Mouse (Mus musculus) mature B cell (primary cell): ENCODE results near the gene Trpc4ap.

Experiments
- in situ Hi-C: fragments of 300-500 bp; cut with MboI; formaldehyde crosslinking; loops from 2 replicates; pipeline ENCODE4 v1.14.3; 2019

The Trpc4ap gene

DNA sequence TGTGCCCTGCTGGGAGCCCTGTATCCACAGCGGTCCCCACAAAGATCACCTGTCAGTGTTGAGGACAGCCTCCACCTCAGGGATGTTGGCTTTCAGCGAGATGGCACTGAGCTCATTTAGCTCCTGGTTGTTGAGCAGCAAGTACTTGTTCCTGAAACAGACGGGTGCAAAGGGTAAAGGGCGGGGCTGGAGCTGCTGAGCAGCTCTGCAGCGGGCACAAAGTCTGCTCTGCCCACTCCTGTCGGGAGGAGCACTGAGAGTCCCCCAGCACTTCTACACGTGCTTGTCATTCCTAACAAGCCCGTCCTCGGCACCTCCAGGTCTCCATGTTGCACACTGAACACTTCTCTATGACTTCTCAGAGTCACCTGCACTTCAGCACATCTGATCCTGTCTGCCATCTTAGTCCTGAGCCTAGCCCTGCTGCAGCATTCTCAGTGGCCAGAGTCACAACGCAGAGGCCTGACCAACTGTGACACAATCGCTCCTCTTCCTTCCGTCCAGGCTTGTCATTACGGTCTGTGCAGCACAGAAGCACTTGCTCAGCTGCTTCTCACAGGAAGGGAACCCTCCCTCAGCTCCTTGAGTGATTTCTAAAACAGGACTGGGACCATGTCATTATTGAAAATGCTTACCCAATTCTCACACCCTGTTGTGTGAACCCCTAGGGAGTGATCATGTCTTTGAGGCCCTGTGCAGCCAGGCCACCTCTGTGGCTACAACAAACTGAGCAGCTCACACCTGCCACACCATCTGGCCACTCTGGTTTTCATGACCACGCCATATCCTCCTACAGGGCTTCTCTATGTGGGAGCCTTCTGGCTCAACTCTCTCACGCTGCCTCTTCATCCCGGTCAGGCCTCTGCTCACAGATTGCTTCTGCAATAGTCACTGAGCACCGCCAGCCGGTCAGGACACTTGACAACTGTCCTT, 50.4 kb downstream of the Trpc4ap start:
- in situ Hi-C loops = no loop called here

DNA sequence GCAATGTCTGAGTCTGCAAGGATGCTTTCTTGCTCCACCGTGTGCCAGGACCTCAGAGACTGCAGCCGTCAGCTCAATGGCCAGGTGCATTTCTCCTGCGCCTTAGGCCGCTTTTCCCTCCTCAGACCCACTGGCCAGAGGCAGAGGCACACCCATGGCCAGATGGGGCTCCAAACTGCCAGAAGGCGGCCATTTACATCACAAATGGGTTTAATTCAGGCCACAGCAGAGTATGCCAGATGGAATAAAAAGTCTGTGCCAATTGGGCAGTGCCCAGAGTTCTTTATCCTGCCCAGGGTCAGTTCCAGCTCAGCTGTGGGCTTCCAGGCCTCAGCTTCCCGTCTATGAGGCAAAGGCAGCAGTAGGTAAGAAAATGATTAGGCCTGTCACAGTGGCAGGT, 51.5 kb downstream of the Trpc4ap start:
- in situ Hi-C loops = no loop called here

DNA sequence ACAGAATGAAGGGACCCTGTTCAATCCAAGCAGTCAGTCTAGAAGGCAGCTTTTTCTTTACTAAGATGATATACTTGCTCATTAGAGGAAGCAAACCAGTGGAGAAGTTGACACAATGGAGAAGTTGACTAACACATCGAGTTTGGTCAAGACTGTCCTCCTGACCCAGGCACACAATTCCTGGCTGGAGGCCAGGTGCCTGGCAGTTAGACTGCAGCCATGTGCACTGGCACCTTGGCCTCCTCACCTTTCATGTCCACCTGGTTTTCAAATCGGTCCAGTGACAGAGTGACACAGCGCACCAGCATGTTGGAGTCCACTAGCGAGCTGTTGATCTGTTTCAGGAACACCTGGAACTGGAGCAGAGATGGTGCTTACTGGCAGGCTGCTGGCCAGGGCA, 54.8 kb downstream of the Trpc4ap start:
- in situ Hi-C loops = no loop called here

DNA sequence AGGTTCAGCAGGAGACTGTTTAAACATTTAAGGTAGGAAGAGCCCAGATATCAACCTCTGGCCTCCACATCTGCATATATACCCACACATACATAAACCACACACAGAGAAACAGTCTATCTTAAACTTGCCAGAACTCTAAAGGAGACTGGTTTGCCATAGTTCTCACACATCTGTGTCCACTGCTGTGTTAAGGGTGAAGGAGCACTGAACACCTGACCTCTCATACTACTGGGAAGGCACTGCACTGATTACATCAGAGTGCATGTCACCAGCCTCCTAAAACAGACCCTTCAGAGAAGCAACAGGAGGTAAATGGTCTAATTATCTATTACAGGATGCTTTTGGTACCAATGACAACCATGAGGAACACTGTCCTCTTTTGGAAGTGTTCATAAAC, 55.3 kb downstream of the Trpc4ap start:
- in situ Hi-C loops = no loop called here

DNA sequence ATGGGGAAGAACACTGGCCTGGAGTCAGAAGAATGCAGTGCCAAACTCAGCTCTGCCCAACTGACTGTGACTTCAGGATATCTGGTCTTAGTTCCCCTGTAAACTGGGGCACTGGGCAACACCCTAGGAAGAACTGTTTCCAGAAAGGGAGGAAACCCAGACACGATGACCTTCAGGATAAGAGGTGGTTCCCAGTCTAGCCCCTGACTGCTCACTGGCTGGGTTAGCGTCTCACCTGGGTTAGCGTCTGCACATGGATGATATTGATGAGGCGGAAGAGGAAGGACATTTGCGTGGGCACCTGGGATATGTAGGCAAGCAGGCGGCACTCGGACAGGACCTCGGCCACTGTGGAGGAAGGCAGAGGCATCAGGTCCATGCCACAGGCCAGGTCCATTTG, 56.2 kb downstream of the Trpc4ap start:
- in situ Hi-C loops = no loop called here

DNA sequence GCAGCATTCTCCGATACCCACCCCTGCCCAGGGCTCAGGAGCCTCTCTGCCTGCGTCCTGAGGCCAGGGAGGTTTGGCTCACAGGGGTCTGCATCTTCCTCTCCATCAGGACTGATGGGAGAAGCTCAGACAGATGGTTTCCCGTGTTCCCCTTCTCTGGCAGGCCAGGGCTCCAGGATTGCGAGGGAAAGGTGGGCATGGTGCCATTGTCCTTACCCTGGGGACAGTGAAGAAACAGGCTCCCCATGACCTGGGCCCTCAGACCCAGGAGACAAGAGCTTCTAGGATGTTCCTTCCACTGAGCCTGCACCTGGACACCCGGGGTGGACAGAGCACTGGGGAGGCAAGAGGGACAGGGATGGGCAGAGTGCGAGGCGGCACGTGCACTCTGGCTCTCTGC, 57.6 kb downstream of the Trpc4ap start:
- in situ Hi-C loops = no loop called here

DNA sequence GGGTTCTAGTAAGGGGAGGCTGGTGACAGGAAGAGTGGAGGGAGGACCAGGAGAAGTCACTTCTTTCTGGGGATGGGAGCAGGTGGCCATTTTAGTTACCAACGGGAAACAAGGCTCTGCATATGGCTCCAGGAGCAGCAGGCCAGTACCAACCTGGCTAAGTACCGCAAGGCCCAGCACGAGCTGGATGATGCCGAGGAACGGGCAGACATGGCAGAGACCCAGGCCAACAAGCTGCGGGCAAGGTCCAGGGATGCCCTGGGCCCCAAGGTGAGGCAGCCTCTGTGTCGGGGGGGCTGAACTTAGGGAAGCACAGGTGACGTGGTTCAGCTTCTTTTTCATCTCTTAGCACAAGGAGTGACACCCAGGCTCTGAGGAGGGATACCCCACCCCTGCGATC, 58.5 kb downstream of the Trpc4ap start:
- in situ Hi-C loops = no loop called here

DNA sequence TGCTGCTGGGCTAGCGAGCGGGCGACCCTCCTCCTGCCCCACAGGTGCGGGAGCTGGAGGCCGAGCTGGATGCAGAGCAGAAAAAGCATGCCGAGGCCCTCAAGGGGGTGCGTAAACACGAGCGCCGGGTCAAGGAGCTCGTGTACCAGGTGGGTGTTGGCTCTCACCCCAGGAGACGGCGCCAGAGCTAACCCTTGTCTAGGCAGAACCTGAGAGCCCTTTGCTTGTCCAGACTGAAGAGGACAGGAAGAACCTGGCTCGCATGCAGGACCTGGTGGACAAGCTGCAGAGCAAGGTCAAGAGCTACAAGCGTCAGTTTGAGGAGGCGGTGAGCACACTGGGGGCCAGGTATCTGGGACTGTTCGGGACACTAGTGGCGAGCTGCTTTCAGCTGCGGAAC, 59.1 kb downstream of the Trpc4ap start:
- in situ Hi-C loops = no loop called here

DNA sequence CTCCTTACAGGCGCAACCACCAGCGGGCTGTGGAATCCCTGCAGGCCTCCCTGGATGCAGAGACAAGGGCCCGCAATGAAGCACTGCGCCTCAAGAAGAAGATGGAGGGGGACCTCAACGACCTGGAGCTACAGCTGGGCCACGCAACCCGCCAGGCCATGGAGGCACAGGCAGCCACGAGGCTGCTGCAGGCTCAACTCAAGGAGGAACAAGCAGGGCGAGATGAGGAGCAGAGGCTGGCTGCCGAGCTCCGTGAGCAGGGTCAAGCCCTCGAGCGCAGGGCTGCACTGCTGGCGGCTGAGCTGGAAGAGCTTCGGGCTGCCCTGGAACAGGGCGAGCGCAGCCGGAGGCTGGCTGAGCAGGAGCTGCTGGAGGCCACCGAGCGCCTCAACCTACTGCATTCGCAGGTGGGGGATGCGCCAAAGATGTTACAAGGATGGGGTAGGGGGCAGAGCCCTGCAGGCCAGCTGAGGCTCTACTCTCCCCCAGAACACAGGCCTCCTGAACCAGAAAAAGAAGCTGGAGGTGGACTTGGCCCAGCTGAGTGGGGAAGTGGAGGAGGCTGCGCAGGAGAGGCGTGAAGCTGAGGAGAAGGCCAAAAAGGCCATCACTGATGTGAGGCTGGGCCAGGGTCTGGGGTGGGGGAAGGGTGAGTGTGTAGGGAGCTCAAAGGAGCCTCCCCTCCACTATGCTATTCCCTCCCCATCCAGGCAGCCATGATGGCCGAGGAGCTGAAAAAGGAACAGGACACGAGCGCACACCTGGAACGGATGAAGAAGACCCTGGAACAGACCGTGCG, 59.8 kb downstream of the Trpc4ap start:
- in situ Hi-C loops = no loop called here

DNA sequence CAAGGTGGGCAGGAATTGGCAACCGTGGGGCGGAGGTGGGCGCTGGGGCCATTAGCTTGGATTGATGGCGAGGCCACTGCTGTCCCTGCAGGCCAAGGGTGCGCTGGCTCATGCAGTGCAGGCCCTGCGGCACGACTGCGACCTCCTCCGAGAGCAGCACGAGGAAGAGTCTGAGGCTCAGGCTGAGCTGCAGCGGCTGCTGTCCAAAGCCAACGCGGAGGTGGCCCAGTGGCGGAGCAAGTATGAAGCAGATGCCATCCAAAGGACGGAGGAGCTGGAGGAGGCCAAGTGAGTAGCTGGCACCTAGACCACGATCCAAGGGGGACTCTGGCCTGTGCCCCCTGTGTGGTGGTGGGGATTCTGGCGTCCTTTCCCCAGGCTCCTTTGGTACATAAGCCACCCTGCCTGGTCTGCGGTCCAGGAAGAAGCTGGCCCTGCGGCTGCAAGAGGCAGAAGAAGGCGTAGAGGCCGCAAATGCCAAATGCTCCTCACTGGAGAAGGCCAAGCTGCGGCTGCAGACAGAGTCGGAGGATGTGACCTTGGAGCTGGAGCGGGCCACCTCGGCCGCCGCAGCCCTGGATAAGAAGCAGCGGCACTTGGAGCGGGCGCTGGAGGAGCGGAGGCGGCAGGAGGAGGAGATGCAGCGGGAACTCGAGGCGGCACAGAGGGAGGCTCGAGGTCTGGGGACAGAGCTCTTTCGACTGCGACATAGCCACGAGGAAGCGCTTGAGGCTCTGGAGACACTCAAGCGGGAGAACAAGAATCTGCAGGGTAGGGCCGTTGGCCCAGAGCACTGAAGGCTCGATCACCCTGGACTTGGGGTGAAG, 61.4 kb downstream of the Trpc4ap start:
- in situ Hi-C loops = no loop called here

DNA sequence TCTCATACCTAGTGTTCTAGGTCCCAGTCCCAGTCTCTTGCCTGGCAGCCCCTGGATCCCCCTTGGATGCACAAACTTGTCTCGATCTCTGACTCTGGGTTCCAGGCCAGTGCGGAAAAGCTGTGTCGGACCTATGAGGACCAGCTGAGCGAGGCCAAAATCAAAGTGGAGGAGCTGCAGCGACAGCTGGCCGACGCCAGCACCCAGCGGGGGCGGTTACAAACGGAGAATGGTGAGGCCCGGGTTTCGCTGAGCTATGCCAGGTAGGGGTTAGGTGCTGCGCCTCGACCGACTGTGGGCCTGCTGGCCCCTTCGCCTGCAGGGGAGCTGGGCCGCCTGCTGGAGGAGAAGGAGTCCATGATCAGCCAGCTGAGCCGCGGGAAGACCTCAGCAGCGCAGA, 62.0 kb downstream of the Trpc4ap start:
- in situ Hi-C loops = no loop called here

DNA sequence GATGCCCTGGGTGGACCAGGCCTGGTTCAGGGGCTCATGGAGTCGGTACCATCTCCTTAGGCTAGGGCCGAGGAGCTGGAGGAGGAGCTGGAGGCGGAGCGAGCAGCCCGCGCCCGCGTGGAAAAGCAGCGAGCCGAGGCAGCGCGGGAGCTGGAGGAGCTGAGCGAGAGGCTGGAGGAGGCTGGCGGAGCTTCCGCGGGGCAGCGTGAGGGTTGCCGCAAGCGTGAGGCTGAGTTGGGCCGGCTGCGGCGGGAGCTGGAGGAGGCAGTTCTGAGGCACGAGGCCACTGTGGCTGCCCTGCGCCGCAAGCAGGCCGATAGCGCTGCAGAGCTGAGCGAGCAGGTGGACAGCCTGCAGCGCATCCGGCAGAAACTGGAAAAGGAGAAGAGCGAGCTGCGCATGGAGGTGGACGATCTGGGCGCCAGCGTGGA, 62.9 kb downstream of the Trpc4ap start:
- in situ Hi-C loops = no loop called here

DNA sequence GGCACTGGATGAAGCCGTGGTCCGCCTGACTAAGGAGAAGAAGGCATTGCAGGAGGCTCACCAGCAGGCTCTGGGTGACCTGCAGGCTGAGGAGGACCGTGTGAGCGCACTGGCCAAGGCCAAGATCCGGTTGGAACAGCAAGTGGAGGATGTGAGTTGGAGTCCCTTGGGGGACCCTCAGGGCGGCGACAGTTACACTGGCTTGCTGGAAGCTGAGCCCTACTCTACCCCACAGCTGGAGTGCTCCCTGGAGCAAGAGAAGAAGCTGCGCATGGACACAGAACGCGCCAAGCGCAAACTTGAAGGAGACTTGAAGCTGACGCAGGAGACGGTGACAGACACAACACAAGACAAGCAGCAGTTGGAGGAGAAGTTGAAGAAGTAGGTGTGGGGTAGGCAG, 63.7 kb downstream of the Trpc4ap start:
- in situ Hi-C loops = no loop called here

DNA sequence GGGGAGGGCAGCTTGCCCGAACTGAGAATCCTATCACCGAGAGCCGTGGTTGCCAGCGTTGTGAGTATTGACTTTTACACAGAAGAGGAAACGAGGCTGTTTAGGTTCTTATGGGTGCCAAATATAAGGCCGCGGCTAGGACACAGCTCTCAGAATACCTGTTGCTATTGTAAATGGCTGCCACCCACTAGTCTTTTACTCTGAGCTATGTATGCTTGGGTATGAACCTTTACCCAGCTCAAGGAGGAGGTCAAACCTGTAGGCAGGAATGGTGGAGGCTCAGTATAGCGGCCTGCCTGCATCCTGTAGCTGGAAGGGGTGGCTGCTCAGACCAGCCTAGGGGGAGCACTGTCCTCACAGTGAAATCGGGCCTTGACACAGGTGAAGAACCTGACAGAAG, 64.1 kb downstream of the Trpc4ap start:
- in situ Hi-C loops = no loop called here

DNA sequence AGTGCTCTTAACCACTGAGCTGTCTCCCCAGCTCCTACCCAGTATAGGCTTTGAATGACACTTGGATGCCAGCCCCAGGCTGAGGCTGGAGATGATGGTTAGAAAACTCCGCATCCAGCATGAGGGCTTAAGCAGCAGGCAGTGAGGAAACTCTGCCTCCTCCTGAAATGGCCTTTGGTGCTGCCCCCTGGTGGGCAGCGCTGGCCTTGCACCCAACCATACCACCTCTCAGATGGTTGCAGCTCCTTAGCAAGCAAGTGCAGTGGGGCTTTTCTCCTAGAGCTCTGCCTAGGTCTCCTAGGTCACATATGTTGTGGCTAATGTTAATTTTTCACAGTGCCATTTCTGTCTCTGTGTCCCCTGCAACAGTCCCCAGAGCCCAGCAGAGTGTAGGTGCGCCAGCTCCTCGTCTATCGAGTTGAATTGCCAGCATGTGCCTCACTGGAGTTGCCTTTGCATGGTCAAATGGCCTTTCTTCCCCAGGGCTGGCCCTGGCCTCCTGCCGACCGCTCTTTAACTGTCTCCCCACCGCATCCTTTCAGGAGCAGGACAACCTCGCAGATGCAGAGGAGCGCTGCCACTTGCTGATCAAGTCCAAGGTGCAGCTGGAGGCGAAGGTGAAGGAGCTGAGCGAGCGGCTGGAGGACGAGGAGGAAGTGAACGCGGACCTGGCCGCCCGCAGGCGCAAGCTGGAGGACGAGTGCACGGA, 65.0 kb downstream of the Trpc4ap start:
- in situ Hi-C loops = no loop called here

DNA sequence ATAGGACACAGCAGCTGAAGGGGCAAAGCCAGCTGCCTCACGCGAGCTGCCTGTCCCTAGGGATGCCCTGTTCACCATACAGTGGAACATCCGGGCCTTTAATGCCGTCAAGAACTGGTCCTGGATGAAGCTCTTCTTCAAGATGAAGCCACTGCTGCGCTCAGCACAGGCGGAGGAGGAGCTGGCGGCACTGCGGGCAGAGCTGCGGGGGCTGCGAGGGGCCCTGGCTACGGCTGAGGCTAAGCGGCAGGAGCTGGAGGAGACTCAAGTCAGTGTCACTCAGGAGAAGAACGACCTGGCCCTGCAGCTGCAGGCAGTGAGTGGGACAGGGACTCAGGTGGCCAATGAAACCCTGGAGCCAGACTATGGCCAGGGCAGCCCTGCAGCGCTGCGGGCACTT, 65.9 kb downstream of the Trpc4ap start:
- in situ Hi-C loops = no loop called here

DNA sequence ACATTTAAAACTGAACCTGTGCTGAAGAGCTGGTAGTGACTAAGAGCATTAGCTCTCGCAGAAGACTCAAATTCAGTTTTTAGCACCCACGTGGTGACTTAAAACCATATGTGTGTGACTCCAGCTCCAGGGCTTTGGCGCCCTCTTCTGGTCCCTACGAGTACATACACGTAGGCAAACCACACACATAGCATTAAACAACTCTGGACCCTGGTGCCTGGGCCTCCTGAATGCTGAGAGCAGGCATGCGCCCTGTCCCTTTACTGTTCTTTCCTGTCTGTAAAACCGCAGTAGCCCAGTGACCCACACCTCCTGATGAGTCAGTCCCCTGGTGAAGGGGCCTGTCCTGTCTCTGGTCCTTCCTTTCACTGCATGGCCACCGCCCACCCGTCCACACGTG, 67.5 kb downstream of the Trpc4ap start:
- in situ Hi-C loops = no loop called here

DNA sequence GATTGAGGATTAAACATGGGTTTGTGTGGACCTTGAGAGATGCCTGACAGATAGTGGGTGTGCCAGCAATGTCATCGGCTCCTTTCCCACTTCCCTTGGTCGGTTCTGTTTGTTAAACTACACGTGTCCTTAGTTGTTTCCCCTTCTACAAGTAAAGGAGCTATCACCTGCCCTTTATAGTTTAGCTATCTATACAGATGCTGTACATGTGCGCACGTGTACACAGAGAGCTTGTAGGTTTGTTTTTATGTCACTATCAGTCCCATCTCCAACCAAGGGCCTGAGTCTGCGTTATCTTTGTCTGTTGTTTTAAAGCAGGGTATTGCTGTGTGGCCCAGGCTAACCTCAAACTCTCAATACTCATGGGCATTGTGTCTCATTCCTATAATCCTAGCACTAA, 68.2 kb downstream of the Trpc4ap start:
- in situ Hi-C loops = no loop called here

DNA sequence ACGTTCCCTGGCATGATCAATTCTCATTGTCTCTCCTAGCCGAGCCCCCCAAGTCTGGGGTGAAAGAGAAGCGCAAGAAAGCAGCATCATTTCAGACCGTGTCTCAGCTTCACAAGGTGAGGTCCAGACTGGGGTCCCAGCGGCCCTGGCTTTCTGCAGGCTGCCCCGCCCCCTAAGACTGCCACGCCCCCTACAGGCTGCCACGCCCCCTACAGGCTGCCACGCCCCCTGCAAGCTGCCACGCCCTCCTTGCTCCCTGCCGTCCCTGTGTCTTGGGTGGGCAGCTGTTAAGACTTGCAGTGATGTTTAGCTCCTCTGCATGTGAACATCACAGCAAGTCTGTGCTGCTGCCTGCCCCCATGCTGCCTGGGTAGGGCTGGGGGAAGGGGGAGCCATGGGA, 69.6 kb downstream of the Trpc4ap start:
- in situ Hi-C loops = no loop called here

DNA sequence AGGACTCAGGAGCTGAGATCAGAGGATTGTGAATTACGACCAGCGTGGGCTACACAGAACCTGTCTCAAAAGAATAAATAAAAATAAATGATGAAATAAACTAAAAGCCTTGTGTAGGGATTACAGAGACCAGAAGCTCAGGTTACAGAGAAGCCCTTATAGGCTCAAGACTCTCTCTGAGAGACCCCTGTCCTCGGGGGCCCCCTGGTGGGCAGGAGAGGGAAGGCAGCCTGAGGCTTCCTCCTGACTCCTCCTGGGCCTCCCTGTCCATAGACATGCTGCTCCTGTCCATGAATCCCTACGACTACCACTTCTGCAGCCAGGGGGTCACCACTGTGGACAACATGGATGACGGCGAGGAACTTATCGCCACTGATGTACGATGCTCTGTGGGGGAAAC, 72.4 kb downstream of the Trpc4ap start:
- in situ Hi-C loops = loop anchor here (10.0 kb wide), 1 partner anchor 105 kb away; the partner anchor contains the start of genes Acss2 and Ggt7

DNA sequence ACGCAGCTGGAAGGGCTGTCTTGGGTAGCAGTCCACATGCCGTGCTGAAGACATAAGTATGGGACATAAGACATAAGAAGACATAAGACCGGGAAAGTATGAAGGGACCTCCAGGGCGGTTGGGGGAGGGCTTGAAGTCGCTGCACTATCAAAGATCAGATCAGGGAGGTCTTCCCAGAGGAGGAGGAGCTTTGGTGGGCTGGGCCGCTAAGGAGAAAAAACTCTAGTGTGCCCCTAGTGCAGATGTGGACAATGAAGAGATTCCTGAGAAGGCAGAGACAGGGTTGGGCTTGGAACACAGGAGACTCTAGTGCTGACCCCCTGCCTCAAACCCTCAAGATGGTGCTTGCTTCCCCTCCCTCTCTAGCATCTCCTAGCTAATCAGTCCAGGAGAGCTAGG, 75.2 kb downstream of the Trpc4ap start:
- in situ Hi-C loops = loop anchor here (10.0 kb wide), 1 partner anchor 102 kb away; the partner anchor contains the start of genes Acss2 and Ggt7
